Mouse (Mus musculus): Measurements from ENCODE around the gene Gm5788.
"Not testable (repeated sequence)": the region's sequence is repeated elsewhere in the genome, so short reads cannot be mapped to it uniquely, and the experiment has no call there.

The Gm5788 gene

GRCm38 (mm10) chr12:87494421-87494820 is at the start of gene Gm5788:
Gene Gm5788 (plus strand): TSS chr12:87494721.
- DNase-seq, result not testable (repeated sequence)

- no peak for DNase-seq
Observed at GRCm38 (mm10) chr12:87449456-87449855, 45.1 kb upstream of the Gm5788 start.

GRCm38 (mm10) chr12:87464678-87465297 is 29.7 kb upstream of the Gm5788 start:
- no peak for DNase-seq

GRCm38 (mm10) chr12:87470263-87471136 is 24.0 kb upstream of the Gm5788 start:
- no peak for DNase-seq

- DNase-seq, result no peak
Observed at GRCm38 (mm10) chr12:87471421-87471963, 23.0 kb upstream of the Gm5788 start.

GRCm38 (mm10) chr12:87471964-87472786 is 22.3 kb upstream of the Gm5788 start, which contains the start of gene Snw1:
Gene Snw1 (minus strand): TSS chr12:87472274.
- peak; percentile 95 for DNase-seq

GRCm38 (mm10) chr12:87474756-87475155 is 19.8 kb upstream of the Gm5788 start:
- no peak for DNase-seq

- not testable (repeated sequence) for DNase-seq
Observed at GRCm38 (mm10) chr12:87482482-87482881, 12.0 kb upstream of the Gm5788 start.

- not testable (repeated sequence) for DNase-seq
Observed at GRCm38 (mm10) chr12:87488683-87489082, 5.8 kb upstream of the Gm5788 start.

GRCm38 (mm10) chr12:87514016-87514415 is 19.5 kb downstream of the Gm5788 start, which contains the start of gene Gm8300:
Gene Gm8300 (plus strand): TSS chr12:87514316.
- DNase-seq, result not testable (repeated sequence)

- DNase-seq, result not testable (repeated sequence)
Observed at GRCm38 (mm10) chr12:87519616-87520015, 25.1 kb downstream of the Gm5788 start.

GRCm38 (mm10) chr12:87543927-87544326 is 49.4 kb downstream of the Gm5788 start:
- DNase-seq, result no peak

All from thymus, postnatal 14 days (tissue).